16 mouse cellular contexts compared by ENCODE assay signal in genomic region chrX:129034236-129034635, GRCm38 (mm10).
"Had no signal": no experiment of that assay in that cellular context is flagged by ENCODE, and none has a peak within 500 bp of the region (broad histone marks: within the 10 kb centered on the region; RNA-seq: fewer than 3 reads in every experiment).

No protein-coding gene starts in this region.

- H3K4me3 ChIP-seq: neural tube, embryonic 13.5 days; neural tube, embryonic 15.5 days; stomach, embryonic 15.5 days had no signal

- DNase-seq: retina, postnatal 1 day; right cerebral cortex, adult 18-20 months; right cerebral cortex, postnatal 14 days; right cerebral cortex, postnatal 25 days; right cerebral cortex, postnatal 4 days; spleen, adult 18-20 months; thymus, adult 18-20 months; thymus, adult 2 months; thymus, postnatal 14 days; thymus, postnatal 25 days; thymus, postnatal 36 days; thymus, postnatal 4 days had no signal

- H3K9me3 ChIP-seq: neural tube, embryonic 13.5 days; neural tube, embryonic 15.5 days; stomach, embryonic 15.5 days had no signal

- H3K27ac ChIP-seq: neural tube, embryonic 13.5 days; neural tube, embryonic 15.5 days; stomach, embryonic 15.5 days; stomach, postnatal 0 days had no signal

- H3K36me3 ChIP-seq: neural tube, embryonic 13.5 days; neural tube, embryonic 15.5 days; stomach, embryonic 15.5 days had no signal

- H3K9ac ChIP-seq: neural tube, embryonic 13.5 days; neural tube, embryonic 15.5 days; stomach, embryonic 15.5 days had no signal

- H3K4me2 ChIP-seq: neural tube, embryonic 13.5 days; neural tube, embryonic 15.5 days; stomach, embryonic 15.5 days had no signal

- H3K4me1 ChIP-seq: neural tube, embryonic 13.5 days; neural tube, embryonic 15.5 days; stomach, embryonic 15.5 days had no signal

- H3K27me3 ChIP-seq: neural tube, embryonic 13.5 days; neural tube, embryonic 15.5 days; stomach, embryonic 15.5 days had no signal
